Comparison of ENCODE assay signal across 8 mouse cellular contexts in genomic region chr11:69073951-69074775, GRCm38 (mm10). TPM values are rescaled to one million over a fixed set of nuclear protein-coding genes. Genes with fewer than 3 reads are reported as not detected.
DNase-seq lines count a peak whose midpoint lies in the region; ATAC-seq lines count a peak whose summit lies in the region.

No protein-coding gene starts in this region.

- intact Hi-C loops in left cerebral cortex, postnatal 4 days (cut with DNase I), result no loop called here

- H3K4me3 ChIP-seq in forebrain, embryonic 15.5 days, result peak overlapping the region; percentile 40; the same call in 1 of the 2 replicates
- H3K4me3 ChIP-seq in liver, embryonic 15.5 days (replicated peaks), result no peak overlapping the region

- ATAC-seq in forebrain, embryonic 15.5 days (replicated peaks), result no peak
- no peak for ATAC-seq in liver, embryonic 15.5 days (ENCODE audit: insufficient read depth)
- ATAC-seq in CD4-positive, CD25-positive, alpha-beta regulatory T cell, adult 4 months, result no peak

- H3K27ac ChIP-seq in forebrain, embryonic 15.5 days (replicated peaks), result peak overlapping the region; percentile 97
- peak overlapping the region; percentile 90 for H3K27ac ChIP-seq in liver, embryonic 15.5 days (replicated peaks)

- peaks cover 34% of the 10 kb centered on the region for H3K4me1 ChIP-seq in forebrain, embryonic 15.5 days
- H3K4me1 ChIP-seq in liver, embryonic 15.5 days (replicated peaks), result peaks cover 58% of the 10 kb centered on the region

- DNase-seq in cerebellum, adult 9-11 months, result peak; percentile 47
- no peak for DNase-seq in cerebellum, adult 11 months
- DNase-seq in A20 (ENCODE audit: low read depth, low spot score), result peak; percentile 33
- DNase-seq in urinary bladder, adult 2 months (ENCODE audit: low spot score), result no peak
- no peak for DNase-seq in left cerebral cortex, postnatal 4 days

- H3K4me2 ChIP-seq in forebrain, embryonic 15.5 days (replicated peaks), result no peak overlapping the region
- H3K4me2 ChIP-seq in liver, embryonic 15.5 days, result 0 out of 2 replicates have a peak overlapping the region, but pooled peaks have one; percentile 1

- H3K27me3 ChIP-seq in forebrain, embryonic 15.5 days, result no peaks in the 10 kb centered on the region
- H3K27me3 ChIP-seq in liver, embryonic 15.5 days, result no peaks in the 10 kb centered on the region

- no peaks in the 10 kb centered on the region for H3K36me3 ChIP-seq in forebrain, embryonic 15.5 days
- H3K36me3 ChIP-seq in liver, embryonic 15.5 days (replicated peaks), result no peaks in the 10 kb centered on the region

- peak overlapping the region; percentile 62; the same call in 1 of the 2 replicates for H3K9ac ChIP-seq in forebrain, embryonic 15.5 days (replicated peaks)
- peak overlapping the region; percentile 60; the same call in 1 of the 2 replicates for H3K9ac ChIP-seq in liver, embryonic 15.5 days

- 33% methylated on average over 6 of the region's 6 CpGs for WGBS in forebrain, embryonic 15.5 days
- WGBS in liver, embryonic 15.5 days (ENCODE audit: insufficient replicate concordance), result 46% methylated on average over 6 of the region's 6 CpGs

- H3K9me3 ChIP-seq in forebrain, embryonic 15.5 days, result no peaks in the 10 kb centered on the region
- H3K9me3 ChIP-seq in liver, embryonic 15.5 days (replicated peaks), result no peaks in the 10 kb centered on the region

RNA-seq across cellular contexts. Expression of gene Tmem107, which starts 3.6 kb away (rescaled TPM):
- 47.6 and 50.5 TPM in 2 replicates for polyA plus RNA-seq in forebrain, embryonic 15.5 days (2015; fragmentation: Nextera tagmentation; extraction: Ambion mirVana)
- polyA plus RNA-seq in liver, embryonic 15.5 days (2015; fragmentation: Nextera tagmentation; extraction: Ambion mirVana), result 20.2 and 21.6 TPM in 2 replicates
- polyA plus RNA-seq in urinary bladder, adult 2 months (2012; rRNA removed), result 17.9 and 25.8 TPM in 2 replicates
- polyA plus RNA-seq in CD4-positive, CD25-positive, alpha-beta regulatory T cell, adult 4 months (2017; shearing (Covaris generic)), result 1 to 10 TPM; 2.4 to 4.2 TPM
- total RNA-seq in left cerebral cortex, postnatal 4 days (2021), result 10 to 100 TPM; 13.9 to 14.8 TPM

RNA-seq across cellular contexts. Expression of gene Vamp2, which starts 14.1 kb away (rescaled TPM):
- 179 and 188 TPM in 2 replicates for polyA plus RNA-seq in forebrain, embryonic 15.5 days (2015; fragmentation: Nextera tagmentation; extraction: Ambion mirVana)
- polyA plus RNA-seq in liver, embryonic 15.5 days (2015; fragmentation: Nextera tagmentation; extraction: Ambion mirVana), result 14.9 and 19.6 TPM in 2 replicates
- 163 and 180 TPM in 2 replicates for polyA plus RNA-seq in urinary bladder, adult 2 months (2012; rRNA removed)
- 10 to 100 TPM; 26.0 to 35.9 TPM for polyA plus RNA-seq in CD4-positive, CD25-positive, alpha-beta regulatory T cell, adult 4 months (2017; shearing (Covaris generic))
- 100 to 1,000 TPM; 579 to 594 TPM for total RNA-seq in left cerebral cortex, postnatal 4 days (2021)

RNA-seq across cellular contexts. Expression of gene Borcs6, which starts 14.6 kb away (rescaled TPM):
- polyA plus RNA-seq in forebrain, embryonic 15.5 days (2015; fragmentation: Nextera tagmentation; extraction: Ambion mirVana), result 12.8 and 15.4 TPM in 2 replicates
- 4.3 and 5.3 TPM in 2 replicates for polyA plus RNA-seq in liver, embryonic 15.5 days (2015; fragmentation: Nextera tagmentation; extraction: Ambion mirVana)
- 18.0 and 19.4 TPM in 2 replicates for polyA plus RNA-seq in urinary bladder, adult 2 months (2012; rRNA removed)
- polyA plus RNA-seq in CD4-positive, CD25-positive, alpha-beta regulatory T cell, adult 4 months (2017; shearing (Covaris generic)), result 1 to 10 TPM; 1.0 to 1.4 TPM
- total RNA-seq in left cerebral cortex, postnatal 4 days (2021), result 10 to 100 TPM; 23.8 to 25.2 TPM

RNA-seq across cellular contexts. Expression of gene Per1, which starts 20.9 kb away (rescaled TPM):
- polyA plus RNA-seq in forebrain, embryonic 15.5 days (2015; fragmentation: Nextera tagmentation; extraction: Ambion mirVana), result 7.6 and 8.2 TPM in 2 replicates
- polyA plus RNA-seq in liver, embryonic 15.5 days (2015; fragmentation: Nextera tagmentation; extraction: Ambion mirVana), result 6.4 and 7.6 TPM in 2 replicates
- 26.8 and 28.5 TPM in 2 replicates for polyA plus RNA-seq in urinary bladder, adult 2 months (2012; rRNA removed)
- 1 to 10 TPM; 4.5 to 6.6 TPM for polyA plus RNA-seq in CD4-positive, CD25-positive, alpha-beta regulatory T cell, adult 4 months (2017; shearing (Covaris generic))
- 10 to 100 TPM; 52.8 to 58.0 TPM for total RNA-seq in left cerebral cortex, postnatal 4 days (2021)

RNA-seq across cellular contexts. Expression of gene Aurkb, which starts 28.7 kb away (rescaled TPM):
- 68.3 and 81.8 TPM in 2 replicates for polyA plus RNA-seq in forebrain, embryonic 15.5 days (2015; fragmentation: Nextera tagmentation; extraction: Ambion mirVana)
- polyA plus RNA-seq in liver, embryonic 15.5 days (2015; fragmentation: Nextera tagmentation; extraction: Ambion mirVana), result 111 and 115 TPM in 2 replicates
- 3.6 and 4.1 TPM in 2 replicates for polyA plus RNA-seq in urinary bladder, adult 2 months (2012; rRNA removed)
- polyA plus RNA-seq in CD4-positive, CD25-positive, alpha-beta regulatory T cell, adult 4 months (2017; shearing (Covaris generic)), result 10 to 100 TPM in 1 of 2 experiments, 1 to 10 TPM in 1; 9.0 to 17.8 TPM
- 1 to 10 TPM; 8.2 to 10.0 TPM for total RNA-seq in left cerebral cortex, postnatal 4 days (2021)

Comparison
In these comparisons a context has a peak if more than half of its experiments do, and no peak if none do; other contexts are left out.
1. DNase-seq: peak in cerebellum, adult 9-11 months (single experiment) and A20 (single experiment); none in cerebellum, adult 11 months (single experiment), urinary bladder, adult 2 months (single experiment) and left cerebral cortex, postnatal 4 days (single experiment).